Mouse (Mus musculus): ENCODE results near the gene Mrpl22.
"Not testable (repeated sequence)": the region's sequence is repeated elsewhere in the genome, so short reads cannot be mapped to it uniquely, and the experiment has no call there.

The Mrpl22 gene

GRCm38 (mm10) chr11:58180756-58181155, 9.3 kb downstream of the Mrpl22 start:
- DNase-seq (ENCODE audit: low read depth), result no peak

GRCm38 (mm10) chr11:58183579-58183978, 12.1 kb downstream of the Mrpl22 start:
- no peak for DNase-seq (ENCODE audit: low read depth)

GRCm38 (mm10) chr11:58189675-58190074, 18.2 kb downstream of the Mrpl22 start:
- DNase-seq (ENCODE audit: low read depth), result no peak

GRCm38 (mm10) chr11:58193326-58193725, 21.9 kb downstream of the Mrpl22 start:
- DNase-seq (ENCODE audit: low read depth), result no peak

- no peak for DNase-seq (ENCODE audit: low read depth)
Measured at GRCm38 (mm10) chr11:58193860-58194520, 22.5 kb downstream of the Mrpl22 start.

GRCm38 (mm10) chr11:58198663-58199062, 27.2 kb downstream of the Mrpl22 start:
- DNase-seq (ENCODE audit: low read depth), result no peak

- DNase-seq (ENCODE audit: low read depth), result peak; percentile 55
Measured at GRCm38 (mm10) chr11:58199229-58200037, 28.0 kb downstream of the Mrpl22 start, which contains the start of the genes Igtp and Irgm2. Igtp (plus strand) TSS chr11:58199556. Irgm2 (plus strand) TSS chr11:58199618.

GRCm38 (mm10) chr11:58200226-58200625, 28.8 kb downstream of the Mrpl22 start:
- DNase-seq (ENCODE audit: low read depth), result no peak

GRCm38 (mm10) chr11:58201052-58201451, 29.6 kb downstream of the Mrpl22 start:
- DNase-seq (ENCODE audit: low read depth), result no peak

- no peak for DNase-seq (ENCODE audit: low read depth)
Measured at GRCm38 (mm10) chr11:58210321-58210886, 38.9 kb downstream of the Mrpl22 start.

GRCm38 (mm10) chr11:58211062-58211681, 39.7 kb downstream of the Mrpl22 start:
- DNase-seq (ENCODE audit: low read depth), result no peak

- no peak for DNase-seq (ENCODE audit: low read depth)
Measured at GRCm38 (mm10) chr11:58211682-58212067, 40.2 kb downstream of the Mrpl22 start.

- no peak for DNase-seq (ENCODE audit: low read depth)
Measured at GRCm38 (mm10) chr11:58213673-58214342, 42.3 kb downstream of the Mrpl22 start.

- peak; percentile 93 for DNase-seq (ENCODE audit: low read depth)
Measured at GRCm38 (mm10) chr11:58214391-58215048, 43.1 kb downstream of the Mrpl22 start.

GRCm38 (mm10) chr11:58215049-58215430, 43.6 kb downstream of the Mrpl22 start:
- DNase-seq (ENCODE audit: low read depth), result not testable (repeated sequence)

GRCm38 (mm10) chr11:58215814-58216213, 44.4 kb downstream of the Mrpl22 start:
- no peak for DNase-seq (ENCODE audit: low read depth)

- peak; percentile 44 for DNase-seq (ENCODE audit: low read depth)
Measured at GRCm38 (mm10) chr11:58216823-58217222, 45.4 kb downstream of the Mrpl22 start.

- no peak for DNase-seq (ENCODE audit: low read depth)
Measured at GRCm38 (mm10) chr11:58223751-58224150, 52.3 kb downstream of the Mrpl22 start.

- no peak for DNase-seq (ENCODE audit: low read depth)
Measured at GRCm38 (mm10) chr11:58224313-58224712, 52.9 kb downstream of the Mrpl22 start.

GRCm38 (mm10) chr11:58224872-58225271, 53.4 kb downstream of the Mrpl22 start:
- not testable (repeated sequence) for DNase-seq (ENCODE audit: low read depth)

GRCm38 (mm10) chr11:58225655-58226054, 54.2 kb downstream of the Mrpl22 start:
- peak; percentile 61 for DNase-seq (ENCODE audit: low read depth)
